Mouse (Mus musculus): ENCODE measurements around the gene Tead4.
"Not testable (repeated sequence)": the region's sequence is repeated elsewhere in the genome, so short reads cannot be mapped to it uniquely, and the experiment has no call there.

DNA sequence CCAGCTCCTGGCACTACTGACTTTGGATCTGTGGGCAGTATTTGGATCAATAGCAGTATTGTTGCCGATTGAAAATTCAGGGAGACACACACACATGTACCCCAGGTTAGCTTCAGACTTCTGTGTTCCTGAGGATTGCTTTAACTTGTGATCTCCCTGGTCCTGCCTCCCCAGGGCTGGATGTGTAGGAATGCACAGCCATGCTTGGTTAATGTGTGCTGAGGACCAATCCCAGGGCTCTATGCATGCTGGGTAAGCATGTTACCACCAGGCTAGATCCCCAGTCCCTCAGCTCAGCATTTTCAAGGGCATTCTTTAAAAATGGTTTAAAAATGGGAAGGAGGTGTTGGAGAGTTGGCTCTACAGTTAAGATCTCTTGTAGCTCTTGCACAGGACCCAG lies 91.4 kb downstream of the Tead4 start:
- not testable (repeated sequence) for TF ChIP-seq CTCF, POLR2A (IDR thresholded peaks at IDR 0.05; ENCODE audit: insufficient read depth, low read depth, low read length)
